Mouse (Mus musculus) liver, embryonic 14.5 days (tissue): ENCODE measurements around the gene Mfsd4b1.

Experiments used
- CTCF ChIP-seq: IDR thresholded peaks from 2 replicates; pipeline ENCODE4 v1.5.1; 2016; ENCODE audit warnings: antibody characterized with exemption, low read depth, control low read depth
- EP300 ChIP-seq: IDR thresholded peaks from 2 replicates; pipeline ENCODE4 v1.6.1; 2016; ENCODE audit warnings: antibody characterized with exemption, low read depth

DNA sequence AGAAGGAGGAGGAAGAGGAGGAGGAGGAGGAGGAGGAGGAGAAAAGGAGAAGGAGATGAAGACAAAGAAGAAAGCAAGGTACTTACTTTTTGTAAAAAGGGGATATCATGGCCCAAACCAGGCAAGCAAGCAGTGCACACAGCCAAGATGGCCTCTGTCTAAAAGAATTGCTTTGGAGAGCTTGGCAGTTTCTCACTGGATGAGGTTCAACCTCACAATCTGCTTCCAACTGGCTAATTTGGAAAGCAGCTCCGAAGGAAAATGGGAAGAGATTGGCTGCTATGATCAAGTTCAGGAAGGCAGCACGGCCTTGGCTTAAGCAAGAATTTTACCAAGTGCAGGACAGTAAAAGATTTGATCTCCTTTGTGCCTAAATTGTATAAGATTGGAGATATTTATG, 4.5 kb upstream of the Mfsd4b1 start:
- TF ChIP-seq CTCF (no peak), EP300 (no peak)
